Mouse (Mus musculus): ENCODE results near the gene Gm20388. TPM values are rescaled to one million over a fixed set of nuclear protein-coding genes. Genes with fewer than 3 reads are reported as not detected.

The Gm20388 gene
- total RNA-seq, 1 experiment: 27.0 TPM

- H3K36me3 ChIP-seq (ENCODE audit: control insufficient read depth, insufficient read depth, low read length, poor library complexity, severe bottlenecking): no peaks in the 10 kb centered on the region
- in situ Hi-C loops (cut with MboI; ENCODE audit: low sequenced_read_pairs in 2 of 2, unreplicated experiment in 2 of 2): no loop called here
- H3K9ac ChIP-seq (ENCODE audit: insufficient read depth, low read depth, low read length, poor library complexity, severe bottlenecking): 0 out of 2 replicates have a peak overlapping the region, but pooled peaks have one; percentile 20
- peak overlapping the region in 1 of 2 experiments; percentile 26; a peak in 1 of 4 replicates for H3K4me3 ChIP-seq (ENCODE audit: insufficient read depth in 1 of 2, low read depth in 1 of 2, low read length in 2 of 2, poor library complexity in 1 of 2, severe bottlenecking in 1 of 2)
- H3K4me1 ChIP-seq (ENCODE audit: control insufficient read depth in 2 of 2, insufficient read depth in 2 of 2, low read length in 2 of 2, poor library complexity in 1 of 2): peaks cover 9 to 19% of the 10 kb centered on the region in 2 experiments
- H3K9me3 ChIP-seq (ENCODE audit: control insufficient read depth, insufficient read depth, low read depth, low read length): no peaks in the 10 kb centered on the region
- no peak for DNase-seq (ENCODE audit: low read depth, low spot score)
- H3K27ac ChIP-seq (ENCODE audit: insufficient read depth, low read depth, low read length, poor library complexity, severe bottlenecking): no peak overlapping the region
- TF ChIP-seq CHD2 (IDR thresholded peaks at IDR 0.05; ENCODE audit: low read depth, low read length) (no peak), ZNF384 (IDR thresholded peaks at IDR 0.05; ENCODE audit: low read depth, low read length) (no peak), ZC3H11A (IDR thresholded peaks at IDR 0.05; ENCODE audit: borderline replicate concordance, low read depth, low read length) (no peak), MAFK (IDR thresholded peaks at IDR 0.05; ENCODE audit: insufficient read depth, low read depth, low read length) (no peak)
Observed at GRCm38 (mm10) chr8:120265471-120265870, 354.8 kb downstream of the Gm20388 start.

GRCm38 (mm10) chr8:120268541-120268980, 357.9 kb downstream of the Gm20388 start:
- H3K36me3 ChIP-seq (ENCODE audit: control insufficient read depth, insufficient read depth, low read length, poor library complexity, severe bottlenecking): no peaks in the 10 kb centered on the region
- H3K4me3 ChIP-seq (ENCODE audit: insufficient read depth in 1 of 2, low read depth in 1 of 2, low read length in 2 of 2, poor library complexity in 1 of 2, severe bottlenecking in 1 of 2): no peak overlapping the region
- no peaks in the 10 kb centered on the region for H3K9me3 ChIP-seq (ENCODE audit: control insufficient read depth, insufficient read depth, low read depth, low read length)
- H3K9ac ChIP-seq (ENCODE audit: insufficient read depth, low read depth, low read length, poor library complexity, severe bottlenecking): no peak overlapping the region
- H3K4me1 ChIP-seq (ENCODE audit: control insufficient read depth in 2 of 2, insufficient read depth in 2 of 2, low read length in 2 of 2, poor library complexity in 1 of 2): peaks cover 9 to 11% of the 10 kb centered on the region in 2 experiments
- no peak for DNase-seq (ENCODE audit: low read depth, low spot score)
- TF ChIP-seq MAFK (IDR thresholded peaks at IDR 0.05; ENCODE audit: insufficient read depth, low read depth, low read length) (no peak), ZC3H11A (IDR thresholded peaks at IDR 0.05; ENCODE audit: borderline replicate concordance, low read depth, low read length) (no peak), CHD2 (IDR thresholded peaks at IDR 0.05; ENCODE audit: low read depth, low read length) (no peak), ZNF384 (IDR thresholded peaks at IDR 0.05; ENCODE audit: low read depth, low read length) (no peak), HCFC1 (IDR thresholded peaks at IDR 0.05; ENCODE audit: borderline replicate concordance, insufficient read depth, low read length) (no peak)
- H3K27ac ChIP-seq (ENCODE audit: insufficient read depth, low read depth, low read length, poor library complexity, severe bottlenecking): no peak overlapping the region
- in situ Hi-C loops (cut with MboI; ENCODE audit: low sequenced_read_pairs in 2 of 2, unreplicated experiment in 2 of 2): no loop called here

- no peak overlapping the region for H3K27ac ChIP-seq (ENCODE audit: insufficient read depth, low read depth, low read length, poor library complexity, severe bottlenecking)
- in situ Hi-C loops (cut with MboI; ENCODE audit: low sequenced_read_pairs in 2 of 2, unreplicated experiment in 2 of 2): no loop called here
- TF ChIP-seq HCFC1 (IDR thresholded peaks at IDR 0.05; ENCODE audit: borderline replicate concordance, insufficient read depth, low read length) (no peak), MAFK (IDR thresholded peaks at IDR 0.05; ENCODE audit: insufficient read depth, low read depth, low read length) (no peak), ZC3H11A (IDR thresholded peaks at IDR 0.05; ENCODE audit: borderline replicate concordance, low read depth, low read length) (no peak), ZNF384 (IDR thresholded peaks at IDR 0.05; ENCODE audit: low read depth, low read length) (no peak), CHD2 (IDR thresholded peaks at IDR 0.05; ENCODE audit: low read depth, low read length) (no peak)
- DNase-seq (ENCODE audit: low read depth, low spot score): no peak
- no peaks in the 10 kb centered on the region for H3K36me3 ChIP-seq (ENCODE audit: control insufficient read depth, insufficient read depth, low read length, poor library complexity, severe bottlenecking)
- no peak overlapping the region for H3K9ac ChIP-seq (ENCODE audit: insufficient read depth, low read depth, low read length, poor library complexity, severe bottlenecking)
- H3K9me3 ChIP-seq (ENCODE audit: control insufficient read depth, insufficient read depth, low read depth, low read length): no peaks in the 10 kb centered on the region
- peaks cover 9 to 17% of the 10 kb centered on the region in 2 experiments; a peak in 3 of 4 replicates for H3K4me1 ChIP-seq (ENCODE audit: control insufficient read depth in 2 of 2, insufficient read depth in 2 of 2, low read length in 2 of 2, poor library complexity in 1 of 2)
- no peak overlapping the region for H3K4me3 ChIP-seq (ENCODE audit: insufficient read depth in 1 of 2, low read depth in 1 of 2, low read length in 2 of 2, poor library complexity in 1 of 2, severe bottlenecking in 1 of 2)
Observed at GRCm38 (mm10) chr8:120270449-120270848, 359.8 kb downstream of the Gm20388 start.

GRCm38 (mm10) chr8:120273430-120273829, 362.8 kb downstream of the Gm20388 start:
- in situ Hi-C loops (cut with MboI; ENCODE audit: low sequenced_read_pairs in 2 of 2, unreplicated experiment in 2 of 2): no loop called here
- TF ChIP-seq ZNF384 (IDR thresholded peaks at IDR 0.05; ENCODE audit: low read depth, low read length) (no peak), MAFK (IDR thresholded peaks at IDR 0.05; ENCODE audit: insufficient read depth, low read depth, low read length) (no peak), CHD2 (IDR thresholded peaks at IDR 0.05; ENCODE audit: low read depth, low read length) (no peak), HCFC1 (IDR thresholded peaks at IDR 0.05; ENCODE audit: borderline replicate concordance, insufficient read depth, low read length) (no peak), ZC3H11A (IDR thresholded peaks at IDR 0.05; ENCODE audit: borderline replicate concordance, low read depth, low read length) (no peak)
- no peak overlapping the region for H3K4me3 ChIP-seq (ENCODE audit: insufficient read depth in 1 of 2, low read depth in 1 of 2, low read length in 2 of 2, poor library complexity in 1 of 2, severe bottlenecking in 1 of 2)
- H3K4me1 ChIP-seq (ENCODE audit: control insufficient read depth in 2 of 2, insufficient read depth in 2 of 2, low read length in 2 of 2, poor library complexity in 1 of 2): peaks cover 2 to 24% of the 10 kb centered on the region in 2 experiments; a peak in 3 of 4 replicates
- no peaks in the 10 kb centered on the region for H3K36me3 ChIP-seq (ENCODE audit: control insufficient read depth, insufficient read depth, low read length, poor library complexity, severe bottlenecking)
- no peak overlapping the region for H3K9ac ChIP-seq (ENCODE audit: insufficient read depth, low read depth, low read length, poor library complexity, severe bottlenecking)
- no peak overlapping the region for H3K27ac ChIP-seq (ENCODE audit: insufficient read depth, low read depth, low read length, poor library complexity, severe bottlenecking)
- no peak for DNase-seq (ENCODE audit: low read depth, low spot score)
- H3K9me3 ChIP-seq (ENCODE audit: control insufficient read depth, insufficient read depth, low read depth, low read length): no peaks in the 10 kb centered on the region
